Mouse (Mus musculus) hindbrain, postnatal 0 days (tissue): ENCODE measurements around the gene Ckap5. TPM values are rescaled to one million over a fixed set of nuclear protein-coding genes. Genes with fewer than 3 reads are reported as not detected.
A peak's percentile ranks its signal among the peaks of the same experiment; 100 is the strongest.
"Not testable (repeated sequence)": the region's sequence is repeated elsewhere in the genome, so short reads cannot be mapped to it uniquely, and the experiment has no call there.

Source experiments
- ATAC-seq: fragments of 200-750 bp; cut with Nextera tagmentation; 2 replicates; pipeline ENCODE4 v1.8.0; 2017; ENCODE audit warnings: mild to moderate bottlenecking, moderate TSS enrichment, moderate library complexity
- DNase-seq: peaks from one replicate; pipeline ENCODE4 v3.0.0-alpha.2; 2015; ENCODE audit warnings: low spot score
- H3K27ac ChIP-seq: fragments of 300-500 bp; sonication (generic); 2 replicates; pipeline ENCODE4 v1.5.1; 2014; ENCODE audit warnings: mild to moderate bottlenecking
- H3K27me3 ChIP-seq: fragments of 300-500 bp; sonication (generic); 2 replicates; pipeline ENCODE4 v1.6.1; 2014; ENCODE audit warnings: low read length, mixed read lengths; ENCODE audit not compliant: insufficient read depth
- H3K36me3 ChIP-seq: fragments of 300-500 bp; sonication (generic); 2 replicates; pipeline ENCODE4 v1.6.1; 2014; ENCODE audit warnings: low read length, mixed read lengths; ENCODE audit not compliant: insufficient read depth
- H3K4me1 ChIP-seq: fragments of 300-500 bp; sonication (generic); 2 replicates; pipeline ENCODE4 v1.6.1; 2014; ENCODE audit warnings: antibody characterized with exemption, low read length, mixed read lengths; ENCODE audit not compliant: insufficient read depth
- H3K4me2 ChIP-seq: fragments of 300-500 bp; sonication (generic); 2 replicates; pipeline ENCODE4 v1.6.1; 2014; ENCODE audit warnings: low read depth, mild to moderate bottlenecking, low read length, moderate library complexity, mixed read lengths
- H3K4me3 ChIP-seq: fragments of 300-500 bp; sonication (generic); 2 replicates; pipeline ENCODE4 v1.5.1; 2014; ENCODE audit warnings: low read length
- H3K9ac ChIP-seq: fragments of 300-500 bp; sonication (generic); replicated peaks from 2 replicates; pipeline ENCODE4 v1.6.1; 2014; ENCODE audit warnings: mild to moderate bottlenecking, low read length, moderate library complexity, mixed read lengths
- H3K9me3 ChIP-seq: fragments of 300-500 bp; sonication (generic); 2 replicates; pipeline ENCODE4 v1.6.1; 2016; ENCODE audit warnings: low read length, mixed read lengths
- CTCF ChIP-seq: IDR thresholded peaks from 2 replicates; pipeline ENCODE4 v1.5.1; 2016; ENCODE audit warnings: antibody characterized with exemption, control low read depth, low read depth
- WGBS: fragments of 180-500 bp; shearing (Covaris S2); extraction: QIAGEN DNeasy Blood & Tissue Kit; methylation state at CpG from one replicate; pipeline ENCODE4 v1.1.7; 2014; 5-methylcytosine and 5-hydroxymethylcytosine counted together
- polyA plus RNA-seq: library from polyadenylated mRNA; unstranded; fragments of >200 nt; fragmentation: Nextera tagmentation; extraction: Ambion mirVana; gene quantifications from 2 replicates; pipeline ENCODE4 v1.2.1, GENCODE M21; 2015
- total RNA-seq: library from RNA; depleted of rRNA; stranded (reverse); fragments of >200 nt; gene quantifications from 2 replicates; pipeline ENCODE4 v1.2.3, GENCODE M21; 2014

The Ckap5 gene
- total and polyA plus RNA-seq, 2 experiments from 2014 or later, result 101 to 109 TPM

DNA sequence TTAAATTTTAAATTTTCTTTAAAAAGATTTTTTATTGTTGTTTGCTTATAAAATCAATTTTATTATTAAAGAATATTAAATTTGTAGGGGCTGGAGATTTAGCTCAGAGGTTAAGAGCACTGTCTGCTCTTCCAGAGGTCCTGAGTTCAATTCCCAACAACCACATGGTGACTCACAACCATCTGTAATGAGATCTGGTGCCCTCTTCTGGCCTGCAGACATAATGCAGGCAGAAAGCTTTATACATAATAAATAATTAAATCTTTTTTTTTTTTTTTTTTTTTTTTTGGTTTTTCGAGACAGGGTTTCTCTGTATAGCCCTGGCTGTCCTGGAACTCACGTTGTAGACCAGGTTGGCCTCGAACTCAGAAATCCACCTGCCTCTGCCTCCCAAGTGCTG, 39.3 kb upstream of the Ckap5 start:
- H3K4me3 ChIP-seq, DNase-seq, H3K9me3 ChIP-seq, H3K27ac ChIP-seq, ATAC-seq, H3K4me1 ChIP-seq, H3K27me3 ChIP-seq, H3K36me3 ChIP-seq, H3K9ac ChIP-seq, H3K4me2 ChIP-seq: not testable (repeated sequence)
- TF ChIP-seq CTCF, result peak; percentile 49
- WGBS, result 76% methylated on average over 2 of the region's 3 CpGs

DNA sequence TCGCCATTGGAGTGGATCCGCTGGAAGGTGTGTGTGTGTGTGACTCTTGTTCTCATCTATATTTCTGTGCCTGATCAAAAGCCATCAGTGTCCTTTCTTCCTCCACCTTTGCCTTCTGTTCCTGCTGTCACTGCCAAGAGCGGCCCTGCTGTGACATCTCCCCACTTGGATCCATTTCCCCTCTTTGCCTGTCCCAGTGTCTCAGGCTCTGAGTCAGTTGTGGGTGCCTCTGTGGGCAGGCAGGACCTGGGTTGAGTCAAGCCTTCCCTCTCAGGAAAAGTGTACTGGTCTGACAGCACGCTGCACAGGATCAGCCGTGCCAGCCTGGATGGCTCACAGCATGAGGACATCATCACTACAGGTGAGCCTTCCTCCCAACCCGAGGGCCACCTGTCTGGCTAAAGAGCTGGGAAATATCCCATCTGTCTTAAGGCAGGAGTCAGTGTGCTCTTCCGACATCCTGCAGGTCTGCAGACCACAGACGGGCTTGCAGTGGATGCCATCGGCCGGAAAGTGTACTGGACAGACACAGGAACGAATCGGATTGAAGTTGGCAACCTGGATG, 34.4 kb upstream of the Ckap5 start:
- H3K9ac ChIP-seq, result no peak overlapping the region
- no peak overlapping the region for H3K27ac ChIP-seq
- no peaks in the 10 kb centered on the region for H3K27me3 ChIP-seq
- no peak overlapping the region for H3K4me2 ChIP-seq
- H3K9me3 ChIP-seq, result no peaks in the 10 kb centered on the region
- DNase-seq, result no peak
- ATAC-seq, result no peak
- H3K4me1 ChIP-seq, result no peaks in the 10 kb centered on the region
- no peak for TF ChIP-seq CTCF
- peaks cover 15% of the 10 kb centered on the region; the same call in 1 of the 2 replicates for H3K36me3 ChIP-seq
- H3K4me3 ChIP-seq, result no peak overlapping the region
- WGBS, result 93% methylated on average over 12 of the region's 12 CpGs

DNA sequence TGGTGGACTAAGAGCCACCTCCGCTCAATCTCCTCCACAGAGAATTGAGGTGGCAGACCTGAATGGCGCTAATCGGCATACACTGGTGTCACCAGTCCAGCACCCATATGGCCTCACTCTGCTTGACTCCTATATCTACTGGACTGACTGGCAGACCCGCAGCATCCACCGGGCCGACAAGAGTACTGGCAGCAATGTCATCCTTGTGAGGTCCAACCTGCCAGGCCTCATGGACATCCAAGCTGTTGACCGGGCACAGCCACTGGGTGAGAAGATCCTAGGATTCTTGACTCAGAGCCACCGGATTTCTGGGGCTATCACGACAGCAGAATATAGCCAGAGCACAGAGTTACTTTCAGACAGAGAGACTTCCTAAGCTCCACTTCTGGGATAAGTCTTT, 32.6 kb upstream of the Ckap5 start:
- Histone ChIP-seq H3K4me2 (no peak overlapping the region), H3K27me3 (no peaks in the 10 kb centered on the region), H3K36me3 (peaks cover 16% of the 10 kb centered on the region; the same call in 1 of the 2 replicates), H3K4me1 (no peaks in the 10 kb centered on the region), H3K9me3 (no peaks in the 10 kb centered on the region), H3K4me3 (no peak overlapping the region), H3K9ac (no peak overlapping the region), H3K27ac (no peak overlapping the region)
- DNase-seq, result no peak
- no peak for TF ChIP-seq CTCF
- 93% methylated on average over 9 of the region's 9 CpGs for WGBS
- no peak for ATAC-seq

DNA sequence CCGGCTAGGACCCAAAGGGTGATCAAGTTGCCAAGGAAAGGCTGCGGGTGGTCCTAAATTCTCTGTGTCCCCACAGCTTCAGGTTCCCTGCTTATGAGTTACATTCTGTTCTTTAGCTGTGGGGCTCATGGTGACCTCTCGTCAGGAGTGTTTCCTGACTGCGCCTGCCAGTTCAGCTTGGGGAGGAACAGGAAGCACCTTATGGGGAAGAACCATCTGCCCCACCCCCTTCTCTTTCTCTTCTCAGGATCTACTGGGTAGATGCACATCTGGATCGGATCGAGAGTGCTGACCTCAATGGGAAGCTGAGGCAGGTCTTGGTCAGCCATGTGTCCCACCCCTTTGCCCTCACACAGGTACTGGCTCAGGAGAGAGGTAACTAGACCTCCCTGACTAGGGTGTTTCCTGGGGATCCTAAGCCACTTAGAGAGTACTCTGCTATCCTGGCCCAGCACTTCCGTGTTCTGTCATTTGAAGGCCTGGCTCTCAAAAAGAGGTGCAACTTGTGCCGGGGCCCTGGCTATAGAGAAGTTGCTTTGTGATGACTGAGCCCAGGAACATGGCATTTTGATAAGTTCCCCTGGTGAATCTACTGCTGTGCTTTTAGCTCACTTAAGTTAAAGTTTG, 28.4 kb upstream of the Ckap5 start:
- no peak for TF ChIP-seq CTCF
- Histone ChIP-seq H3K4me2 (no peak overlapping the region), H3K27me3 (no peaks in the 10 kb centered on the region), H3K4me1 (no peaks in the 10 kb centered on the region), H3K4me3 (no peak overlapping the region), H3K9me3 (no peaks in the 10 kb centered on the region), H3K27ac (no peak overlapping the region), H3K36me3 (0 out of 2 replicates have a peak, but pooled peaks cover 9% of the 10 kb centered on the region), H3K9ac (no peak overlapping the region)
- ATAC-seq (no peak), DNase-seq (no peak)
- 89% methylated on average over 8 of the region's 8 CpGs for WGBS

DNA sequence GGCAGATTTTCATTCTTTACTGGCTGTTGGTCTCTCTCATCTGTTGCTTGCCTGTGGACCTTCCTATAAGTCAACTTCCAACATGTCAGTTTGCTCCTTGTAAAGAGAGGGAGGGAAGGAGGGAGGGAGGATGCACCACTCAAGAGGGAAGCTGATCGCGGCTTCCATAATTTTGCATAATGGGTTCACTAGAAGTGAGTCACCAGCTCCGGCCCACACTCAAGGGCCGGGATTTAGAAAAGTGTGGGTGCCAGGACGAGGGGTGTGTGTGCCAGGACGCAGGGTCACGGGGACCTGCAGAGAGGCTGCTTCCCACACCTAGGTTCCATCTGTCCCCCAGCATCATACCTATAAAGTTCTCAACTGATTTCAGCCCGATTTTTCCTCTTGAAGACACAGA, 18.5 kb upstream of the Ckap5 start:
- Histone ChIP-seq H3K27me3 (no peaks in the 10 kb centered on the region), H3K4me1 (no peaks in the 10 kb centered on the region), H3K9ac (no peak overlapping the region), H3K9me3 (no peaks in the 10 kb centered on the region), H3K4me3 (no peak overlapping the region), H3K27ac (no peak overlapping the region), H3K4me2 (no peak overlapping the region), H3K36me3 (no peaks in the 10 kb centered on the region)
- ATAC-seq, result no peak
- 92% methylated on average over 8 of the region's 8 CpGs for WGBS
- no peak for DNase-seq
- no peak for TF ChIP-seq CTCF

DNA sequence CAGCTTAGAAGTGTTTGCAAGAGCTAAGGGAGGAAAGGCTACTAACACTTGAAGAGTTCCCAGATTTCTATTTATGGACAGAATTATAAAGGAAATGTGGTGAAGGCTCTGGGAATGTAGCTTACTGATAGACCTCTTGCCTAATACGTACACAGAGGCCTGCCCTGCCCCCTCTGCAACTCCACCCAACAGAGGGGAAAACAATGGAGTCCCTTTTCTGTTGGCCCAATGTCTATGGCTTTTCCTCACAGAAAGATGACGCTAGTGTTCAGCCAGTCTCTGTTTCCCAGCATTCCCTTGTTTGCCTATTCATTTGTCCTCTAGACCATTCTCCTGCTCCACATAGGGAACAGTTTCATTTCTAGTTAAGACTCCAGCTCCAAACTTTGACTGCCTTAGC, 9.4 kb upstream of the Ckap5 start:
- no peak for TF ChIP-seq CTCF
- Histone ChIP-seq H3K4me3 (no peak overlapping the region), H3K27ac (no peak overlapping the region), H3K36me3 (no peaks in the 10 kb centered on the region), H3K9me3 (no peaks in the 10 kb centered on the region), H3K4me2 (no peak overlapping the region), H3K9ac (no peak overlapping the region), H3K27me3 (no peaks in the 10 kb centered on the region), H3K4me1 (no peaks in the 10 kb centered on the region)
- 6% methylated on average over 2 of the region's 2 CpGs for WGBS
- no peak for ATAC-seq
- no peak for DNase-seq

DNA sequence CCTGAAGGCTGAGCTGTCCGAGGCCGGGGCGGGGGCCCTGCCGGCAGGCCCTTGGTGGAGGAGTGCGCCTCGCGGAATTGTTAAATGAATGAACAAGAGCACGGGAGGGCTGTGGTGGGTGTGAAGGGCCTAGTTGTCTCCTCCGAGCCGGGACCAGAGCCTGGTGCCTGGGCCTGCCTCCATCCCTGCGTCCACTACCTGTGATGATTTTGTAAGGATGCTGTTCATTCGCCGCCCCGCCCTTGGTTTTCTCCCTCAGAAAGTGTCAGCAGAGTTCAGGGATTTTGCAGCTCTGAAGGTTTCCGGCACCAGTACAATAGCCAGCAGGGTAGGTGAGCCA, 555 bp downstream of the Ckap5 start:
- WGBS, result under 1% methylated on average over 14 of the region's 15 CpGs
- peak; percentile 50 for DNase-seq
- Histone ChIP-seq H3K36me3 (peaks cover 3% of the 10 kb centered on the region; the same call in 1 of the 2 replicates), H3K9me3 (no peaks in the 10 kb centered on the region), H3K27ac (peak overlapping the region; percentile 92), H3K4me1 (no peaks in the 10 kb centered on the region), H3K4me2 (peak overlapping the region; percentile 71), H3K9ac (peak overlapping the region; percentile 98), H3K4me3 (peak overlapping the region; percentile 98), H3K27me3 (no peaks in the 10 kb centered on the region)
- peak; percentile 73 for ATAC-seq
- 0 out of 2 replicates have a peak, but pooled peaks have one; percentile 15 for TF ChIP-seq CTCF
